Mouse (Mus musculus): ENCODE data around the gene Golga7b.

DNA sequence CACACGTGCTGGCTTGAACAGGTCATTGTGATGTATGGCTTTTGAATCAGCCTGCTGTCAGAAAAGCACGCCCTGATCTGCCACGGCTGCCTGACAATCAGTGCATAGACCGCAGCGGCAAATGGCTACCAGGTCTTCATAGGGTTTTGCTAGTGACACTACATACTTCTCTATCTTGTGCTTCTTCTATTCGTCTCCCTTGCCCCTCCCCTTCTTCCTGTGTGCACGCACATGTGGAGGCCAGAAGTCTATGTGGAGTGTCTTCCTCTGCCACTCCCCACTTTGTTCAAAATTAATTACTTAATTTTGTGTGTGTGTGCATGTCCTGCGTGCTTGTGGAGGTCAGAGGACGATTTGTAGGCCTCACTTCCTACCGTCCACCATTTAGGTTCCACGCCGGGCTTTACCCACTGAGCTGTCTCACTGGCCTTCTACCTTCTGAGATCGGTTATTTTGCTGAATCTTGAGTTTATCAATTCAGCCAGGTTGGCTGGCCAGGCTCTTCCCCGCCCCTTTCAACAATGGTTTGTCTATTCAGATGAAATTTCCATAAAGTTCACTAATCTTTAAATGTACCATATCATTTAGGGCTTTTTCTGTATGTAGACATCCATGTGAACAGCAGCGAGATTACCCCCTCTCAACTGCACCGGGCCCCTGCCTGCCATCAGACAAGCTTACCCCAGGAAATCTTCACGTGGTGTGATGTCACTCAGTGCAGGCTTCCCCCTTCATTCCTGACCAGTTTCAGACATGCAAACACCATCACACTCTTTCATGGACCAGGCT lies 17.7 kb upstream of the Golga7b start:
- no peak for TF ChIP-seq POLR2A (IDR thresholded peaks at IDR 0.05; ENCODE audit: borderline replicate concordance, low read depth, low read length)
- no peak for TF ChIP-seq CTCF (IDR thresholded peaks at IDR 0.05; ENCODE audit: low read depth, low read length)
